Mouse (Mus musculus): ENCODE results near the gene Tnnt2.

- TF ChIP-seq POLR2A (IDR thresholded peaks at IDR 0.05; ENCODE audit: borderline replicate concordance, low read depth, low read length) (no peak), CTCF (IDR thresholded peaks at IDR 0.05; ENCODE audit: low read depth, low read length) (no peak)
Observed at GRCm38 (mm10) chr1:135807546-135807945, 28.6 kb upstream of the Tnnt2 start.
